Mouse (Mus musculus) stomach, postnatal 0 days (tissue): ENCODE measurements around the gene Fhl3. TPM values are rescaled to one million over a fixed set of nuclear protein-coding genes. Genes with fewer than 3 reads are reported as not detected.

ENCODE experiments used
- ATAC-seq: fragments of 200-750 bp; cut with Nextera tagmentation; 2 replicates; pipeline ENCODE4 v1.8.0; 2017; ENCODE audit not compliant: low FRiP score, low TSS enrichment
- DNase-seq: peaks from one replicate; pipeline ENCODE4 v3.0.0-alpha.2; 2016; ENCODE audit warnings: low spot score
- H3K27ac ChIP-seq: fragments of 300-500 bp; sonication (generic); replicated peaks from 2 replicates; pipeline ENCODE4 v1.5.1; 2014; ENCODE audit warnings: mild to moderate bottlenecking, control low read depth
- H3K27me3 ChIP-seq: fragments of 300-500 bp; sonication (generic); 2 replicates; pipeline ENCODE4 v1.6.1; 2014; ENCODE audit warnings: low read length; ENCODE audit not compliant: control insufficient read depth, insufficient read depth
- H3K36me3 ChIP-seq: fragments of 300-500 bp; sonication (generic); 2 replicates; pipeline ENCODE4 v1.6.1; 2014; ENCODE audit warnings: low read length, mixed read lengths; ENCODE audit not compliant: control insufficient read depth, insufficient read depth
- H3K4me1 ChIP-seq: fragments of 300-500 bp; sonication (generic); replicated peaks from 2 replicates; pipeline ENCODE4 v1.6.1; 2014; ENCODE audit warnings: antibody characterized with exemption; ENCODE audit not compliant: control insufficient read depth, insufficient read depth
- H3K4me2 ChIP-seq: fragments of 300-500 bp; sonication (generic); replicated peaks from 2 replicates; pipeline ENCODE4 v1.6.1; 2014; ENCODE audit warnings: low read depth, mild to moderate bottlenecking, control low read depth, moderate library complexity
- H3K4me3 ChIP-seq: fragments of 300-500 bp; sonication (generic); 2 replicates; pipeline ENCODE4 v1.5.1; 2014; ENCODE audit warnings: low read depth, low read length, control low read depth
- H3K9ac ChIP-seq: fragments of 300-500 bp; sonication (generic); 2 replicates; pipeline ENCODE4 v1.6.1; 2014; ENCODE audit warnings: mild to moderate bottlenecking, low read length, control low read depth, mixed read lengths
- H3K9me3 ChIP-seq: fragments of 300-500 bp; sonication (generic); 2 replicates; pipeline ENCODE4 v1.6.1; 2016; ENCODE audit warnings: low read length; ENCODE audit not compliant: control insufficient read depth
- CTCF ChIP-seq: IDR thresholded peaks from 2 replicates; pipeline ENCODE4 v1.5.1; 2016; ENCODE audit warnings: antibody characterized with exemption, low read depth, mild to moderate bottlenecking, moderate library complexity
- EP300 ChIP-seq: optimal IDR thresholded peaks from 2 replicates; pipeline ENCODE3; 2016; ENCODE audit warnings: antibody characterized with exemption
- WGBS: fragments of 180-500 bp; shearing (Covaris S2); extraction: QIAGEN DNeasy Blood & Tissue Kit; methylation state at CpG from one replicate; pipeline ENCODE4 v1.1.7; 2014; 5-methylcytosine and 5-hydroxymethylcytosine counted together
- polyA plus RNA-seq: library from polyadenylated mRNA; unstranded; fragments of >200 nt; fragmentation: Nextera tagmentation; extraction: Ambion mirVana; gene quantifications from 2 replicates; pipeline ENCODE4 v1.2.1, GENCODE M21; 2015

The Fhl3 gene
- polyA plus RNA-seq, 1 experiment from 2014 or later = 9.0 TPM

GRCm38 (mm10) chr4:124685453-124685852 lies 15.0 kb upstream of the Fhl3 start:
- no peak for TF ChIP-seq EP300
- no peak for TF ChIP-seq CTCF
- H3K36me3 ChIP-seq = peaks cover 15% of the 10 kb centered on the region
- H3K4me1 ChIP-seq = no peaks in the 10 kb centered on the region
- no peak overlapping the region for H3K4me3 ChIP-seq
- H3K27ac ChIP-seq = 0 out of 2 replicates have a peak overlapping the region, but pooled peaks have one; percentile 58
- no peaks in the 10 kb centered on the region for H3K9me3 ChIP-seq
- H3K4me2 ChIP-seq = no peak overlapping the region
- WGBS = 70% methylated on average over 8 of the region's 8 CpGs
- H3K9ac ChIP-seq = no peak overlapping the region
- no peak for DNase-seq
- no peak for ATAC-seq
- H3K27me3 ChIP-seq = no peaks in the 10 kb centered on the region

DNA sequence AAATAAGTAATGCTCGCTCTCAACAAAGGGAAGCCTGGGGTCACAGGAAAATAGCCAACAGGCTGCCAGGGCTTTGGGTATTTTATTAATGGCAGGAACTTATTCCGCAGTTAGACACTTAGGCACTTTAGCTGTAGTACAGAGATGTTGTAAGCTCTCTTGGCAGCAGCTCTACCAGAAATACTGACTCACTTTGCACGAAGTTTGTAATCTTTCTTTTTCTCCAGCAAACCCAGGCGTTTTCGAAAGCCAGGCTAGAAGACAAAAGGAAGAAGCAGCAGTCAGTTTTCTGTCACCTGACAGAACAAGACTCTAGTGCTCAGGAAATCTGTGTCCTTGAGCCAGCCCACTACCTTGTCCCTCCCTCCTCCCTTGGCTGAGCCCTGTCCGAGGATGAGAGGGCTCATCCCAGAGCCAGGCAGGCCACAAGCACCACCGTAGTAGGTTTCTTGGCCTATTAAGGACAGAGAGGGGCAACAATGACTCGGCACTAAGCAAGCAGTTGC lies 14.6 kb upstream of the Fhl3 start:
- TF ChIP-seq CTCF (no peak), EP300 (no peak)
- Histone ChIP-seq H3K4me2 (no peak overlapping the region), H3K4me3 (no peak overlapping the region), H3K9me3 (no peaks in the 10 kb centered on the region), H3K27me3 (no peaks in the 10 kb centered on the region), H3K4me1 (no peaks in the 10 kb centered on the region), H3K36me3 (peaks cover 15% of the 10 kb centered on the region), H3K9ac (no peak overlapping the region), H3K27ac (peak overlapping the region; percentile 58)
- DNase-seq = no peak
- WGBS = 65% methylated on average over 8 of the region's 8 CpGs
- no peak for ATAC-seq

- no peak for DNase-seq
These were observed 9.0 kb upstream of the Fhl3 start for GRCm38 (mm10) chr4:124691455-124691854.

GRCm38 (mm10) chr4:124692416-124692861 lies 8.1 kb upstream of the Fhl3 start:
- H3K9ac ChIP-seq = peak overlapping the region; percentile 97
- no peaks in the 10 kb centered on the region for H3K36me3 ChIP-seq
- DNase-seq (no peak), ATAC-seq (peak; percentile 84)
- H3K4me2 ChIP-seq = peak overlapping the region; percentile 81
- WGBS = 36% methylated on average over 3 of the region's 3 CpGs
- peak overlapping the region; percentile 86 for H3K4me3 ChIP-seq
- H3K27ac ChIP-seq = peak overlapping the region; percentile 92
- TF ChIP-seq CTCF (0 out of 2 replicates have a peak, but pooled peaks have one; percentile 6), EP300 (peak; percentile 55)
- H3K27me3 ChIP-seq = no peaks in the 10 kb centered on the region
- 0 out of 2 replicates have a peak, but pooled peaks cover 3% of the 10 kb centered on the region for H3K4me1 ChIP-seq
- H3K9me3 ChIP-seq = no peaks in the 10 kb centered on the region

More at GRCm38 (mm10) chr4:124691455-124691854, 9.0 kb upstream of the Fhl3 start:
- TF ChIP-seq EP300 (no peak), CTCF (no peak)
- no peak for ATAC-seq
- Histone ChIP-seq H3K4me1 (0 out of 2 replicates have a peak, but pooled peaks cover 3% of the 10 kb centered on the region), H3K36me3 (no peaks in the 10 kb centered on the region), H3K4me3 (no peak overlapping the region), H3K9me3 (no peaks in the 10 kb centered on the region), H3K27ac (peak overlapping the region; percentile 14), H3K9ac (no peak overlapping the region), H3K4me2 (no peak overlapping the region; the same call in 1 of the 2 replicates), H3K27me3 (no peaks in the 10 kb centered on the region)
- WGBS = 71% methylated on average over 8 of the region's 8 CpGs

DNA sequence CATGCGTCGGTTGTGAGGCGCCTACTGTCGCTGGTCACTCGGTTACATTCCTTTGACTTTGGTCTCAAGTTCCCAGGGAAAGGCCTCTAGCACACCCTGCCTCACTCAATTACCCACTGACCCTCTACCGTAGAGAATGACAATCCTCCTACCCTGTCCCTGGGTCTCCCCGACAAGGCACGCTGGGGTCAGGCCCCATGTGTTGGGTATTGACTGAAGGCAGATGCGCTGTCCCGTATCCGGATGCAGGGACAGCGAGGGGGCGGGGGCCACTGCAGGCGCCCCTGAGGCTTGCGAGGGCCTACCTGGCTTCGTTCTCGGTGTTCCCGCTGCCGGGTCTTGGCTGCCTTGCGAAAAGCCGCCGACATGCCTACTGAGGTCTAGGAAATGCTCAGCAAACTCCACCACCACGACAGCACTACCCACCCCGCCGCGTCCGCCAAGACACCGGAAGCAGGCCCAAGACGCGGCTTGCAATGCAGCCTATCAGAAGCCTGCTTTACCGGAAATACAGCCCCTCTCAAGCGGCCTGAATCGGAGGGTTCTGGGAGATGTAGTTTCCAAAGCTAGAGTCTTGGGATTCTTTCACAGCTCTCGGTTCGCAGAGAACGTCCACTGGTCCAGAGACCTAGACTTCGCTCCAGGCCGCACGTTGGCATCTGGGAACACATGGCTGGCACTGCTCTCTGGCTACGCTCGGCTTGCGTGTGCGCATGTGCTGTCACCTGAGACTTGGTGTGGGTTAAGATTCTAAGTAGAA lies 7.2 kb upstream of the Fhl3 start, which contains the start of gene Utp11:
Gene Utp11 (minus strand): TSS at position 466 of the 760 bp plus-strand sequence.
- ATAC-seq = peak; percentile 91
- 0 out of 2 replicates have a peak, but pooled peaks cover 3% of the 10 kb centered on the region for H3K4me1 ChIP-seq
- WGBS = under 1% methylated on average over 43 of the region's 43 CpGs
- peak within 1 kb of the TSS; percentile 97 for H3K9ac ChIP-seq
- H3K4me3 ChIP-seq = peak within 1 kb of the TSS; percentile 86
- H3K9me3 ChIP-seq = no peaks in the 10 kb centered on the region
- peak within 1 kb of the TSS; percentile 92 for H3K27ac ChIP-seq
- H3K27me3 ChIP-seq = no peaks in the 10 kb centered on the region
- TF ChIP-seq EP300 (peak; percentile 5), CTCF (no peak)
- H3K4me2 ChIP-seq = peak within 1 kb of the TSS; percentile 81
- H3K36me3 ChIP-seq = no peaks in the 10 kb centered on the region
- peak; percentile 90 for DNase-seq
